Mouse (Mus musculus): Measurements from ENCODE around the gene Cdc42bpg.
A peak's percentile ranks its signal among the peaks of the same experiment; 100 is the strongest.

The Cdc42bpg gene

GRCm38 (mm10) chr19:6331719-6332516 is 25.7 kb downstream of the Cdc42bpg start:
- DNase-seq (ENCODE audit: low read depth), result no peak

- DNase-seq (ENCODE audit: low read depth), result no peak
Measured at GRCm38 (mm10) chr19:6333761-6334595, 27.7 kb downstream of the Cdc42bpg start.

DNA sequence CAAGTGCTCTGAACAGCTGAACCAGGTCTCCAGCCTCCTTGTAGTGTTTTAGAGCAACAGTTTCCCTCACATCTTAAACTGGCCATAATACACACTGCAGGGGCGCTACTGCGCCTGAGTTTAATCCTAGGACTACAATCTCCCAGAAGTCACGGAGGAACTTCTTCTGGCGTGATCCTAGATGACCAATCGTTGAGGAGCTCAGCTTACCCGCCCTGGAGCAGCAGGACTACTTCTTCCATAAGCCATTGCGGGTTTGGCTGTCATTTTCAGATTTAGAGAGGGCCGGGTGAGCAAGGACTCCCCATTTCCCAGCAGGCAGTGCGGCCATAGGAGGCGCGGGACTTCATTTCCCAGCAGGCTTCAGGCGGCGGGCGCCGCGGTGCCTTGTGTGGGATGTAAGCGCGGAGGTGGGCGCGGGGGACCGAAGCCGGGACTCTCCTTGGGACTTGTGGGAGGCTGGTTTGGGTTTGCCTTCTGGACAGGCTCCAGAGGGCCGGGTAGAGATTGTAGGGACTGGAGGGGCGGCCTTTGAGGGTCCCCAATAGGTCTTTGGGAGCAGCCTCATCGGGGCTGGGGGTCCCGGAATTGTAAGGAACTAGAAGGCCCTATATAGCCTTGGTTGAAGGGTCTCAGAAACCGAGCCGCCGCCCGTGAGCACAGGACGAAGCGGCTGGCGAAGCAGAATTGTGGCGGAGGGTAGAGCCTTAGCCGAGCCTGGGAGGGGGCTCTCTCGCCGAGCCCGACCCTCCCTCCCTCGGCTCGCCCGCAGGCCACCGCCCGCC is 28.6 kb downstream of the Cdc42bpg start, which contains the start of gene Men1:
TSS of gene Men1 (plus strand) at position 307 of the 785 bp plus-strand sequence.
- peak; percentile 94 for DNase-seq (ENCODE audit: low read depth)

DNA sequence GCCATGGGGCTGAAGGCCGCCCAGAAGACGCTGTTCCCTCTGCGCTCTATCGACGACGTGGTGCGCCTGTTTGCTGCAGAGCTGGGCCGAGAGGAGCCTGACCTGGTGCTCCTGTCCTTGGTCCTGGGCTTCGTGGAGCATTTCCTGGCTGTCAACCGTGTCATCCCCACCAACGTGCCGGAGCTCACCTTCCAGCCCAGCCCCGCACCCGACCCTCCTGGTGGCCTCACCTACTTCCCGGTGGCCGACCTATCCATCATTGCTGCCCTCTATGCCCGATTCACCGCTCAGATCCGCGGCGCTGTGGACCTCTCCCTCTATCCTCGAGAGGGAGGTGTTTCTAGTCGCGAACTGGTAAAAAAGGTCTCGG is 29.2 kb downstream of the Cdc42bpg start:
- no peak for DNase-seq (ENCODE audit: low read depth)

GRCm38 (mm10) chr19:6336920-6337319 is 30.7 kb downstream of the Cdc42bpg start:
- DNase-seq (ENCODE audit: low read depth), result no peak

GRCm38 (mm10) chr19:6338171-6338570 is 31.9 kb downstream of the Cdc42bpg start:
- DNase-seq (ENCODE audit: low read depth), result no peak

- DNase-seq (ENCODE audit: low read depth), result no peak
Measured at GRCm38 (mm10) chr19:6338716-6339115, 32.5 kb downstream of the Cdc42bpg start.

DNA sequence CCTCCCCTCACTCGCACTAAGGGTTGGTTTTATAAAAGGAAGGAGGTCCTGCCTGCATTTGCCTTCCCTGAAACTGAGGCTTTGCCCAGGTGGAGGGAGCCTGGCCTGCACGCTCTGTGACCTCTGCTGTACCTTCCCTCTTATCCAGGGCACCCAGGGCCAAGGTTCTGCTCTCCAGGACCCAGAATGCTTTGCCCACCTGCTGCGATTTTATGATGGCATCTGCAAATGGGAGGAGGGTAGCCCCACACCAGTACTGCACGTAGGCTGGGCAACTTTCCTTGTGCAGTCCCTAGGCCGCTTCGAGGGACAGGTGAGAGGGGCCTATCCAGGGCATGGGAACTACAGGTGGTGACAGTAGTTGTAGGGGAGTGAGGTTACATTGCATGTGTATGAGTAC is 32.9 kb downstream of the Cdc42bpg start:
- no peak for DNase-seq (ENCODE audit: low read depth)

GRCm38 (mm10) chr19:6339890-6340504 is 33.7 kb downstream of the Cdc42bpg start:
- DNase-seq (ENCODE audit: low read depth), result no peak

DNA sequence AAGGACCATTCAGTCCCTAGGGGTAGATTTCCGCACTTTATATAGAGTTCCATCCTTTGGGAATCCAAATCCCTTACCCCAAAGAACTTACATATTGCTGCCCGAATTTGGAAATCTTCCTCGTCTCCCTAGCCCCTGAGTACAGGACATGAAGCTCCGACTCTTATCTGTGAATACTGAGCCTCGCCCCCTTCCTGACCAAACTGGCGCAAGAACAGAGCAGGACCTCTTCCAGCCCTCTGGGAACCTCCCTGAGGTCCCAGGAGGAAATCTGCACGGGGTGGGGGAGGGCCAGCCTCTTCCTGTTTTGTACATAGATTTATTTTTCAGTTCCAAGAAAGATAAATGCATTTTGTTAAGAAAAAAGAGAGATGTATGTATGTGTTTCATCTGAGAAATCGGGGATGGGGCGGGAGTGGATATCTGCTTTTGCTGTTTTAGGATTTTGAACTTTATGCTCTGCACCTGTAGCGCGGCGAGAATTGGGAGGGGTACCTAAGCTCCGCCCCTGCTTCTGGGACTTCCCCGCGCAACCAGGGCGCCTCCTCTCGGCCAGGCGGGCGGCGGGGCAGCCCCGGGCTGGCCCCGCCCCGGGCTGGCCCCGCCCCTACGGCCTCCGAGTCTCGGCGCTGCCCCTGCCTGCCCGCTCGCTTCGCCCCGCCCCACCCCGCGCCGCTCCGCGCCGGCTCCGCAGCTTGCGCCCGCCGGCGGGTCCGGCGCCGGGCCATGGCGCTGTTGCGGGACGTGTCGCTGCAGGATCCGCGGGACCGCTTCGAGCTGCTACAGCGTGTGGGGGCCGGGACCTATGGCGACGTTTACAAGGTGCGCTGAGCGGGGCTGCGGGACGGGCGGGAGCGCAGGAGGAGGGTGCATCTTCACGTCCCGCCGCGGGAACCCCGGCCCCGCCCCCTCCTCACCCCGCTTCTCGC is 34.5 kb downstream of the Cdc42bpg start, which contains the start of gene Map4k2:
TSS of gene Map4k2 (plus strand) at position 612 of the 929 bp plus-strand sequence.
- no peak for DNase-seq (ENCODE audit: low read depth)

DNA sequence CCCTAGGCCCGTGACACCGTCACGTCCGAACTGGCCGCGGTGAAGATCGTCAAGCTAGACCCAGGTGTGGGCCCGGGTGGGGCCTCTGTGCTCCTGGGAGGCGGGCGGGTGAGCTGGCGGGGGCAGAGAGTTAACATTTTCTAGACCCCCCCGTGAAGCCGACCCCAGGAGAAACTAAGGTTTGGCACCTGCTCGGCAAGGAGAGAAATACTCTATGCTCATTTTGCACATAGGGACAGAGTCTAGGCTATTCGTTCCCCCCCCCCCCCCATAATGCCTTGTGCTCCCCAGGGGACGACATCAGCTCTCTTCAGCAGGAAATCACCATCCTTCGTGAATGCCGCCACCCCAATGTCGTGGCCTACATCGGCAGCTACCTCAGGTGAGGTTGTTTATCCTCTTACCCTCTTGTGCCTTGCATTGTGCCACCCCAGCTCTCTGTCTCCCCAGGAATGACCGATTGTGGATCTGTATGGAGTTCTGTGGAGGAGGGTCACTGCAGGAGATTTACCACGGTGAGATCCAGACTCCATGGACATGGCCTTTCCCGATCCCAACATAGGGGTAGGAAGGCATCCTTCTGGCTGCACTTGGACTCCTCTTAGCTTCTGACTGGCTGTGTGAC is 35.3 kb downstream of the Cdc42bpg start:
- no peak for DNase-seq (ENCODE audit: low read depth)

DNA sequence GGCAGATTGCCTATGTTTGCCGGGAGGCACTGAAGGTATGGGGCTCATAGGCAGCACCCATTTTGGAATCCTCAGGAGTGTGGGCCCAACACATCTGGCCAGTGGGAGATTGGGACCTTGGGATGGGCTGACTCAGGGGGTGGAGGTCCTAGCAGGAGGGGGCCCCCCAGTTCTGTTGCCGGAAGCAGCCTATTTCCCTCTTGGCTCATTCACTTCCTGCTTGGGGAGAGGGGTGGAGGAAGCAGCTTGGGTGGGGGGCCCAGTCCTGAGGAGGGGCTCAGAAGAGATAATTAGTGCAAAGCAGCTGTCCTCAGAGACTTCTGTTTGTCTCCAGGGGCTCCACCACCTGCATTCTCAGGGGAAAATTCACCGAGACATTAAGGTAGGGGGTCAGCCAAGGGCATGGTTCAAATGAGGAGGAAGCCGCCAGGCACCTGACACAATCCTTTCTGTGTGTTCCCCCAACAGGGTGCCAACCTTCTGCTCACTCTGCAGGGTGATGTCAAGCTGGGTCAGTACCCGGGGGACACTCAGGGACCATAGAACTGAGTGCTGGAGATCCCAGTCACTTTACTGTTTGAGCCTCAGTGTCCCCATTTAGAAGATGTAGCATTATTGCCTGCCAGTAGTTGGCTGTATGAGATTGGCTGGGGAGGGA is 36.1 kb downstream of the Cdc42bpg start:
- no peak for DNase-seq (ENCODE audit: low read depth)

DNA sequence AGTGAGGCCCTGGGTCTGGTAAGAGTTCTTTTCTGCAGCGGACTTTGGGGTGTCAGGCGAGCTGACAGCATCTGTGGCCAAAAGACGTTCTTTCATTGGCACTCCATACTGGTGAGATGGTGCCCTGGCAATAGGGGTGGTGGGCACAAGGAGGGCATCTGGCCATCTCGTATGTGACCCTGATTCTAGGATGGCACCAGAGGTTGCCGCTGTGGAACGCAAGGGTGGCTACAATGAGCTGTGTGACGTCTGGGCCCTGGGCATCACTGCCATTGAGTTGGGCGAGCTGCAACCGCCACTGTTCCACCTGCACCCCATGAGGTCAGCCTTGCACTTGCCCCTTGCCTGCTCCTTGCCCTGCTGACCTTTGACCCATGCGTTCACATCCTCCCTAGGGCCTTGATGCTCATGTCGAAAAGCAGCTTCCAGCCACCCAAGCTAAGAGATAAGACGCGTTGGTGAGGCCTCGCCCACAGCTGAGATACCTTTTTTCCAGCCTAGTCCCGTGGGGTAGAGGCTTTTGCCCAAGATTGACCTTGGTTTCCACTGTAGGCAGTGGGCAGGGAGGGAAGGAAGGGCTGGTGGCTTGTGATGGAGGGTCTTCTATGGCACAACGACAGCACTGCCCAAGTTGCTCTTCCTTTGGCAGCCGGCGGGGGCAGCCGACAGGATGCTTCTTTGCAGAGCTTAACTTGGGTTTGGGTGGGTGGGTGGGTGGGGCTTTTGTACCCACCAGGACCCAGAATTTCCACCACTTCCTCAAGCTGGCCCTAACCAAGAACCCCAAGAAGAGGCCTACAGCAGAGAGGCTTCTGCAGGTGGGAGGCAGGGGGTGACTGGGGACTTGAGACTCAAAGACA is 37.0 kb downstream of the Cdc42bpg start:
- no peak for DNase-seq (ENCODE audit: low read depth)

GRCm38 (mm10) chr19:6343996-6344395 is 37.7 kb downstream of the Cdc42bpg start:
- DNase-seq (ENCODE audit: low read depth), result no peak

DNA sequence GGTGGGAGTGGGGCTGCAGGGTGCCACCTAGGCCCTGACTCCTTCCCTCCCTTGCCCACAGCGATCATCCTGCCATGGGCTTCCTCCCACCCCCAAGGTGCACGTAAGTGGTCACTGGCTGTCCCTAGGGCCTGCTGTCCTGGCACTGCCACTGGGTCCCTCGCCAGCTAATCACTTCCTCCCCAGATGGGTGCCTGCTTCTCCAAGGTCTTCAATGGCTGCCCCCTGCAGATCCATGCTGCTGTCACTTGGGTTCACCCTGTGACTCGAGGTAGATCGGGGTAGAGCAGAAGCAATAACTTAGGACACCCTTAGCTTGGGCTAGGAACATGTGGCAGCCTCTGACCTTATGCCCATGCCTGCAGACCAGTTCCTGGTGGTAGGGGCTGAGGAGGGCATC is 39.8 kb downstream of the Cdc42bpg start:
- no peak for DNase-seq (ENCODE audit: low read depth)

- DNase-seq (ENCODE audit: low read depth), result no peak
Measured at GRCm38 (mm10) chr19:6346661-6347060, 40.4 kb downstream of the Cdc42bpg start.

DNA sequence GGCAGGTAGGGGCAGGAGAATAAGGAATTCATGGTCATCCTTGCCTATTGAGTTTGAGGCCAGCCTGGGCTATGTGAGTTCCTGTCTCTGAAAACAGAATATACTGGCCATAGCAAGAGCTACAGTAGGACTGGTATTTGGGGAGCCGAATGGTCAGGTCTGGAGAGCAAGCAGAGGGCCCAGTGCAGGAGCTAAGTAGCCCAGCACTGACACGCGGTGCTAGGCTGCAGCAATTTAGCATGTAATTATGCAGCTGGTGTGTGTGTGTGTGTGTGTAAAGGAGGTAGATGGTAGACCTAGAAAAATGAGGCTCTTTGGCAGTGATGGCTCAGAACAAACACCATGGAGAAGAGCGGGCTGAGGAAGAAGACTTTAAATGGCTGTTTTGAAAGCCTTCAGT is 41.4 kb downstream of the Cdc42bpg start:
- no peak for DNase-seq (ENCODE audit: low read depth)

- no peak for DNase-seq (ENCODE audit: low read depth)
Measured at GRCm38 (mm10) chr19:6348717-6349116, 42.5 kb downstream of the Cdc42bpg start.
